Mouse (Mus musculus) limb, embryonic 15.5 days (tissue): ENCODE measurements around the gene Stam2. TPM values are rescaled to one million over a fixed set of nuclear protein-coding genes. Genes with fewer than 3 reads are reported as not detected.

ENCODE experiments used
- ATAC-seq: fragments of 200-750 bp; cut with Nextera tagmentation; 2 replicates; pipeline ENCODE4 v1.8.0; 2017; ENCODE audit warnings: low read depth, moderate TSS enrichment; ENCODE audit not compliant: insufficient number of reproducible peaks, low FRiP score, low TSS enrichment
- H3K27ac ChIP-seq: fragments of 300-500 bp; sonication (generic); 2 replicates; pipeline ENCODE4 v1.5.1; 2015; ENCODE audit warnings: moderate library complexity, mild to moderate bottlenecking, inconsistent platforms
- H3K27me3 ChIP-seq: fragments of 300-500 bp; sonication (generic); 2 replicates; pipeline ENCODE4 v1.6.1; 2015; ENCODE audit warnings: inconsistent platforms
- H3K36me3 ChIP-seq: fragments of 300-500 bp; sonication (generic); 2 replicates; pipeline ENCODE4 v1.6.1; 2015; ENCODE audit warnings: inconsistent platforms
- H3K4me1 ChIP-seq: fragments of 300-500 bp; sonication (generic); 2 replicates; pipeline ENCODE4 v1.6.1; 2015; ENCODE audit warnings: inconsistent platforms
- H3K4me2 ChIP-seq: fragments of 300-500 bp; sonication (generic); 2 replicates; pipeline ENCODE4 v1.6.1; 2015; ENCODE audit warnings: mild to moderate bottlenecking, inconsistent platforms
- H3K4me3 ChIP-seq: fragments of 300-500 bp; sonication (generic); 2 replicates; pipeline ENCODE4 v1.5.1; 2015; ENCODE audit warnings: mild to moderate bottlenecking, inconsistent platforms
- H3K9ac ChIP-seq: fragments of 300-500 bp; sonication (generic); 2 replicates; pipeline ENCODE4 v1.6.1; 2015; ENCODE audit warnings: inconsistent platforms
- H3K9me3 ChIP-seq: fragments of 300-500 bp; sonication (generic); 2 replicates; pipeline ENCODE4 v1.6.1; 2016; ENCODE audit warnings: inconsistent platforms
- WGBS: fragments of 180-500 bp; shearing (Covaris S2); methylation state at CpG from one replicate; pipeline ENCODE4 v1.1.7; 2015; 5-methylcytosine and 5-hydroxymethylcytosine counted together
- polyA plus RNA-seq: library from polyadenylated mRNA; unstranded; fragments of >200 nt; fragmentation: Nextera tagmentation; extraction: Ambion mirVana; gene quantifications from 2 replicates; pipeline ENCODE4 v1.2.1, GENCODE M21; 2015

The Stam2 gene
- polyA plus RNA-seq, 1 experiment from 2014 or later: 35.3 TPM

DNA sequence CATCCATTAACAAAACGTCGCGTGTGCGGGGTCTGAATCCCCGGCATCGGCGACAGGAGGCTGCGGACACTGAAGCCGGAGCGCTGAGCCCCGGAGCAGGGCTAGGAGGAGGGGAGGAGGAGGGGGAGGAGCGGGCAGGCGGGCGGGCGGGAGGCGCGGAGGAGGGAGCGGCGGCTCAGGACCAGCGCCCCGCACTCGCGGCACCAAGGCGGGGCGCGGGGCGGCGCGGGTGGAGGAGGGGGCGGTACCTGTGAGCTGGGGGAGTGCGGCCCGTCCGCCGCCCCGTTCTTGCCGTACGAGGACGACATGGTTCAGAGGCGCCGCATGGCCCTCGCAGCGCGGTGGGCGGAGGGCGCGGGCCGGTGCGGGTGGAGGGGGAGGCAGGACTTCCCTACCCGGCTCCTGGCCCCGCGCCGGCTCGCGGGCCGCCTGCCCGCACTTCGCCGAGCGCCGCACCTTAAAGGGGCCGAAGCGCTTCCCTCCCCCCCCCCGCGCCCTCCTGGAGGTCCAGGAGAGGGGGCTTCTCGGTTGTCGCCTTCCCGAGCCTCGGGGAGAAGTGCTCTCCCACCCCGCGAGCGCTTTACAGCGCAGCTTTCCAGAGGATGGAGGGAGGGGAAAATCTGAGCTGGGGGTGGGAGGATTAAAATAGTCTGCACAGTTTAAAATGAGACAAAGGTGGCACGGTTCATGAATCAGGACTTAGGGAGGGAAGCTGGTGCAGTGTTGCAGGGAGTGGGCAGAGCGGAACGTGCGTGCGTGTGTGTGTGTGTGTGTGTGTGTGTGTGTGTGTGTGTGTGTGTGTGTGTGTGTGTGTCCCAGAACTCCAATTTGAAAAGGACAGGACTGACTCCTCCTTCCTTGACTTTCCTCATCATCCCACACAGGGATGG lies 65.8 kb downstream of the Stam2 start, which contains the start of gene Cacnb4:
Gene Cacnb4, minus strand, starts transcription at position 809 of the 890 bp plus-strand sequence.
- Histone ChIP-seq H3K4me3 (peak within 1 kb of the TSS; percentile 70), H3K36me3 (no peaks in the 10 kb centered on the region), H3K4me1 (peaks cover 16% of the 10 kb centered on the region), H3K9me3 (no peaks in the 10 kb centered on the region), H3K9ac (peak within 1 kb of the TSS; percentile 62), H3K4me2 (peak within 1 kb of the TSS; percentile 95), H3K27ac (no peak within 1 kb of the TSS), H3K27me3 (peaks cover 14% of the 10 kb centered on the region)
- peak; percentile 82 for ATAC-seq
- under 1% methylated on average over 39 of the region's 77 CpGs for WGBS

GRCm38 (mm10) chr2:52675278-52675987 lies 66.6 kb downstream of the Stam2 start:
- WGBS: under 1% methylated on average over 39 of the region's 42 CpGs

DNA sequence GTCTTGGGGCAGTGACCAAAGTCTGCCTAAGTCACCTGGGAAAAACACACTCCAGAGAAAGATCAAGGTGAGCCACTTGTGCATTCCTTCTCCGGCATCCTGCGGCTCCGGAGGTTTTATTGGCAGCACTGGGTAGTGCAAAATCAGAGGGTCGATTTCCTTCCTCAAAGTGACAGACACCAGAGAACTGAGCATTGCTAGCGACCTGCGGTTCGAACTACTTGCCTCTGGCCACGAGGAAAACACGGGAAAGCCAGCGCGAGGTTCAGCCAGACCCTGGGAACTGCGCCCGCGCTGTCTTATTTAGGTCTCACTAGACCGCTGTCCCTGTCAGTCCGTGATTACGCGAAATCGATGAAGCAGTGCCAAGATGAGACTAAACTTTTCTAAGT lies 67.2 kb downstream of the Stam2 start:
- Histone ChIP-seq H3K4me3 (peak overlapping the region; percentile 70), H3K4me1 (peaks cover 16% of the 10 kb centered on the region), H3K9me3 (no peaks in the 10 kb centered on the region), H3K9ac (no peak overlapping the region), H3K27me3 (peaks cover 14% of the 10 kb centered on the region), H3K27ac (no peak overlapping the region), H3K36me3 (no peaks in the 10 kb centered on the region), H3K4me2 (peak overlapping the region; percentile 95)
- WGBS: 1% methylated on average over 19 of the region's 19 CpGs
- no peak for ATAC-seq

More at GRCm38 (mm10) chr2:52675278-52675987, 66.6 kb downstream of the Stam2 start:
- Histone ChIP-seq H3K27ac (no peak overlapping the region), H3K4me3 (peak overlapping the region; percentile 70), H3K9me3 (no peaks in the 10 kb centered on the region), H3K4me2 (peak overlapping the region; percentile 95), H3K36me3 (no peaks in the 10 kb centered on the region), H3K9ac (peak overlapping the region; percentile 62), H3K4me1 (peaks cover 16% of the 10 kb centered on the region), H3K27me3 (peaks cover 14% of the 10 kb centered on the region)
- ATAC-seq: no peak

GRCm38 (mm10) chr2:52673172-52673571 lies 68.9 kb downstream of the Stam2 start:
- H3K36me3 ChIP-seq: no peaks in the 10 kb centered on the region
- H3K4me1 ChIP-seq: peaks cover 16% of the 10 kb centered on the region
- H3K9ac ChIP-seq: no peak overlapping the region
- no peak overlapping the region for H3K4me3 ChIP-seq
- no peak overlapping the region for H3K27ac ChIP-seq
- 65% methylated on average over 1 of the region's 1 CpGs for WGBS
- H3K9me3 ChIP-seq: no peaks in the 10 kb centered on the region
- no peak for ATAC-seq
- no peak overlapping the region for H3K4me2 ChIP-seq
- peaks cover 14% of the 10 kb centered on the region for H3K27me3 ChIP-seq

GRCm38 (mm10) chr2:52670733-52671132 lies 71.3 kb downstream of the Stam2 start:
- no peak overlapping the region for H3K9ac ChIP-seq
- H3K4me3 ChIP-seq: no peak overlapping the region
- no peak overlapping the region for H3K4me2 ChIP-seq
- no peak for ATAC-seq
- 80% methylated on average over 5 of the region's 5 CpGs for WGBS
- H3K36me3 ChIP-seq: no peaks in the 10 kb centered on the region
- peaks cover 11% of the 10 kb centered on the region for H3K4me1 ChIP-seq
- no peak overlapping the region for H3K27ac ChIP-seq
- no peaks in the 10 kb centered on the region for H3K9me3 ChIP-seq
- peaks cover 11% of the 10 kb centered on the region for H3K27me3 ChIP-seq

GRCm38 (mm10) chr2:52668480-52668879 lies 73.6 kb downstream of the Stam2 start:
- H3K4me3 ChIP-seq: no peak overlapping the region
- no peak overlapping the region for H3K9ac ChIP-seq
- no peaks in the 10 kb centered on the region for H3K27me3 ChIP-seq
- no peaks in the 10 kb centered on the region for H3K9me3 ChIP-seq
- WGBS: 88% methylated on average over 6 of the region's 6 CpGs
- H3K36me3 ChIP-seq: no peaks in the 10 kb centered on the region
- H3K4me1 ChIP-seq: no peaks in the 10 kb centered on the region
- no peak for ATAC-seq
- H3K4me2 ChIP-seq: no peak overlapping the region
- no peak overlapping the region for H3K27ac ChIP-seq

DNA sequence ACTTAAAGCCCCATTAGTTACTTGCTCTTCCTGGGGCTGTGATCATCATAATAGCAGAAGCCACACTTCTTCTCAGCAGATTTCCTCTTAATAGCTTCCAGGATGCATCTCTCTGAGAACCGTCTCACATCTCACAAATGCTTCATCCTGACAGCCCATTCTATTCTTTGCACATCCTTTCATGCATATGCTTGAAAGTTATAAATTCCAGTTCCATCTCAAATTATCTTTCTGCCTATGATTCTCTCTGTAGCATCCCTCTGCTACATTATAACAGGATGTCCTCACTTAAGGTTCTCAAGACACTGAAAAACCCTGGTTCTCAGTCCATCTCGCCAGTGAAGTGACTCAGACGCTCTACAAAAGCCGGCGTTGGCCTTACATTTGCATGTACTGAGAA lies 85.4 kb downstream of the Stam2 start:
- Histone ChIP-seq H3K27me3 (0 out of 2 replicates have a peak, but pooled peaks cover 7% of the 10 kb centered on the region), H3K27ac (no peak overlapping the region), H3K4me2 (no peak overlapping the region), H3K4me3 (no peak overlapping the region), H3K4me1 (no peaks in the 10 kb centered on the region), H3K36me3 (no peaks in the 10 kb centered on the region), H3K9ac (no peak overlapping the region), H3K9me3 (no peaks in the 10 kb centered on the region)
- ATAC-seq: no peak
- WGBS: 86% methylated on average over 5 of the region's 5 CpGs

GRCm38 (mm10) chr2:52654541-52654940 lies 87.5 kb downstream of the Stam2 start:
- Histone ChIP-seq H3K9me3 (no peaks in the 10 kb centered on the region), H3K4me1 (no peaks in the 10 kb centered on the region), H3K27me3 (no peaks in the 10 kb centered on the region), H3K9ac (no peak overlapping the region), H3K36me3 (no peaks in the 10 kb centered on the region), H3K4me2 (no peak overlapping the region), H3K27ac (no peak overlapping the region), H3K4me3 (no peak overlapping the region)
- no peak for ATAC-seq
- 62% methylated on average over 4 of the region's 4 CpGs for WGBS

DNA sequence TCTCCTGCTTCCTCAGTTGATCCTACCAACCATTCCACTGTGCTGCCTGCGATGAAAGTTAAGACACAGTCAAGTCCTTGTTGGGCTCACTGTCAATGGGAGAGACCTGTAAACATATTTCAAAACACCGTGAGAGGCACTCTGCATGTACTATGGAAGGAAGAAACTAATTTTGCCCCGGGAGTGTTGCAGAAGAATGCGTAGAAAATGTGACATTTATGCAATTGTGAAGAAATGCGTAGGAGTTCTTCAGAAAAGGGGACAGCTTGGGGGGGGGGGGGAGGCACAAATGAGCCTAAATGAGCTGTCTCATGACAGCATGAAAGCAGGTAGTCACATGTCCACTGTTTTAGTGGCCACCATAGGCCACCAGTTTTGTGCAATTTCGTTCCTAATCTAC lies 90.5 kb downstream of the Stam2 start:
- H3K9ac ChIP-seq: no peak overlapping the region
- WGBS: 79% methylated on average over 6 of the region's 6 CpGs
- ATAC-seq: no peak
- H3K36me3 ChIP-seq: no peaks in the 10 kb centered on the region
- H3K9me3 ChIP-seq: no peaks in the 10 kb centered on the region
- H3K4me2 ChIP-seq: no peak overlapping the region
- H3K27me3 ChIP-seq: no peaks in the 10 kb centered on the region
- no peak overlapping the region for H3K27ac ChIP-seq
- no peak overlapping the region for H3K4me3 ChIP-seq
- peaks cover 2% of the 10 kb centered on the region; the same call in 1 of the 2 replicates for H3K4me1 ChIP-seq

DNA sequence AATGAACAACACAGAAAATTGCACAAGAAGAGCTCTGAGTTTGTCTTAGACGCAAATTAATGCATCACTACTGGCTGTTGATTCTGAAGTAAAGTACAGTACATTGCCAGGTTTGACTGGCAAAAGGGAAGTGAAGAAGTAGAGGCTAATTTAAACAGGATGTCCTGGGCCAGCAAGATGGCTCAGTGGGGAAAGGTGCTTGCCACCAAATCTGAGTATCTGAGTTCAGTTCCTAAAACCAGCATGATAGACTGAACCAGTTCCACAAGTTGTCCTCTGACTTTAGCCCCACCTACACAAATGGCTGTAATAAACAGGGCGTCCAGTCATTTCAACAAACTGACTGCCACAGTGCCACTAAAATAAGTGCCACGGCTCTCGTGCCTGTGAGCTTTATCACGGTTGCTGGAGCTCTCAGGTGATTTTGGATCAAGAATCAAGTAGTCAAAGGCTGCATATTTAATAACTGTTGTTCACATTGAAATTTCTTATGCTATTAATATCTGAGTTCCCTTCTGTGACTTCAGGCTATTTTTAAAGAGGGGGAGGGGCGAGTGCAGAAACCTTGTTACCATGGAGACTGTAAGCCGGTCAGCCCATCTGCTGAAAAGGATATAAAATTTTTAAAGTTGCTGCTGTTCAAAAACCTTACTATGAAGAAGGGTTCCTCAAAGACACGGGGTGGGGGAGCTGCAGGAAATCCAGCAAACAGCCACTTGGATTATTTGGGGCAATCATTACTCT lies 94.7 kb downstream of the Stam2 start:
- ATAC-seq: no peak
- Histone ChIP-seq H3K27ac (no peak overlapping the region), H3K4me1 (peaks cover 2% of the 10 kb centered on the region; the same call in 1 of the 2 replicates), H3K27me3 (no peaks in the 10 kb centered on the region), H3K9ac (no peak overlapping the region), H3K36me3 (no peaks in the 10 kb centered on the region), H3K4me3 (no peak overlapping the region), H3K4me2 (no peak overlapping the region), H3K9me3 (no peaks in the 10 kb centered on the region)
- 52% methylated on average over 8 of the region's 8 CpGs for WGBS

DNA sequence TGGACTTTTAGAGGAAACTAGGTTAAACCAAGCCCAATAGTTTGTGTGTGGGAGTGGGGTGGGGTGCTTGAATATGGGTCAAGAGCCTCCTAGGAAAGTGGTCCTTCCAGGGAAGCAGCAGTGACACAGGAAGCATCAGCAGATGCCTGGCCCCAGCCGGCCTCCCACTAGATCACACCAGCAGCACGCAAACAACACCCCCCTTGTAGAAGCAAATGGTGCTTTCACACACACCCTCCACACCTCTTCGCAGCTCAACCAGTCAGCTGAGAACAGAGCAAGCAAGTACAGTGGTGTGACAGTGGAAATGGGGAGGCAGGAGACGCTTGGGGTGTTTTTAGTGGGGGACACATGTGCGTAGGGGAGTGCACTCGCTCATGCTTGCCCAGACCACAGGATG lies 98.4 kb downstream of the Stam2 start:
- 51% methylated on average over 6 of the region's 6 CpGs for WGBS
- Histone ChIP-seq H3K4me1 (peaks cover 2% of the 10 kb centered on the region; the same call in 1 of the 2 replicates), H3K27me3 (no peaks in the 10 kb centered on the region)

More for the DNA sequence above, 98.4 kb downstream of the Stam2 start:
- Histone ChIP-seq H3K9me3 (no peaks in the 10 kb centered on the region), H3K27ac (no peak overlapping the region), H3K4me2 (no peak overlapping the region), H3K36me3 (no peaks in the 10 kb centered on the region), H3K9ac (no peak overlapping the region), H3K4me3 (no peak overlapping the region)
- no peak for ATAC-seq
